Mouse (Mus musculus): ENCODE data around the gene B4galt2. TPM values are rescaled to one million over a fixed set of nuclear protein-coding genes. Genes with fewer than 3 reads are reported as not detected.

The B4galt2 gene
- under 1 TPM in 1 of 2 experiments, not detected in 1; 0.24 TPM for total RNA-seq (2023)

DNA sequence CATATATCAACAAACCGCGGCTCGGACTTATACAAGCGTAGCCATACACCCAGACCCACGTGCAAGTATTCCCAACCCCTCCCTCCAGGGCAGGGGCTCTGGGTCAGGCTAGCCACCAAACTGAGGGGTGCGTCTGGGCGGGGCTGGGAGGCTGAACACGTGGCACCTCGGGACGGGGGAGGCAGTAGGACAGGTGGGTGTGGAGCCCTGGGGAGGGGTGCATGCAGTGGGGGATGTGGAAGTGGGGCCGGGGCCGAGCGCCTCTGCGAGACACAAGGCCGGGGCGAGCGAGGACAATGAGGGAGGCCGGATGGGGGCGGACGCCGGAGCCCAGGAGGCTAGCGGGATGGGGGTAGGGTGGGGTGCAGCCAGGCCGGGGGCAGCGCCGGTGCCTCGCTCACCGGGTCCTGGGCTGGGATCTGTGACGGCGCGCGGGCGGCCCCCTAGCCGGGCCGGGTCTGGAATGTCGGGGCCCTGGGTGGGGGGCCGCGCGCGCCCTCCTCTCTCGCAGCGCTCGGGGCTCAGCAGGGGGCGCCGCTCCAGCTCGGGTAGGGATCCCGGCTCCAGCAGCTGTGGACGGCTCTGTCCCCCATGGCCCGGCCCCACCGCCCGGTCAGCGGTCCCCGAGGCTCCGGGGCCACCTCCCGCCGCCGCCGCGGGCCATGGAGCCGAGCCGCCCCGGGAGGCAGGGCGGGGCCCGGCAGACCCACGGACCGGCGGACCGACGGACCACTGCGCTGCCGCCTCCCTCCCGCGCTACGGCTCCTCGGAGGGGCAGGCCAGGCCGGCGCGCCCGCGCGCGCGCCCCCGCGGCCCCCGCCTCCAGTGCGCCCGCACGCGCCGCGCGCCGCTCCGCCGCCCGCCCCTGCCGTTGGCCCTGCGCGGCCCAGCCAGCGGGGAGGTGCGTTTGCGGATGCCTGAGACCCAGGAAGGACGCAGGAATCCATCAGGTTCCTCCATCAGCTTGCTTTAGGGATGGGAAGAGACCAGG is at the start of gene B4galt2:
B4galt2 (minus strand) TSS at position 787 of the 991 bp plus-strand sequence.

DNA sequence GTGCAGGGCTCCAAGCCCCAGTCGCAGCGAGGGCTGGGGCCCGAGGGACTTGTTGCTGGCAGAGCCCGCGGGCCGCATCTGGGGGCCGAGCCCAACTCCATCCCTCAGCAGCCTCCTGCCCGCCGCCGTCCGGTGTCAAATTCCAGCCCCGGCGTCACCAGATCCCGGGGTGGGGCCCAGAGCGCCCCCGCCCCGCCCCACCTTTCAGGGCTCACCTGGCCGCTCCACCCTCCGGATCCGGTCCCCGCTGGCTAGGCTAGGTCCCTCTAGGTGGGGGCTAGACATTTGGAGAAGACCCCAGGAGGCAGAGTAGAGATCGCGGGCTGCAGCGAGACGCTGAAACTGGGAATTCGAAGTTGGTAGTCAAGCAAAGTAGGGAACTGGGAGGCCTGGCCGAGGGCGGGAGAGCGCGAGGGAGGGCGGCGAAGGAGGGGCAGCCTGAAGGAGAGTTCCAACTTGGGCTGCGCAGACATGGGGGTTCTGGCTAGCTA is 46.1 kb upstream of the B4galt2 start, which contains the start of gene Artn:
Artn (minus strand) TSS at position 373 of the 491 bp plus-strand sequence.

DNA sequence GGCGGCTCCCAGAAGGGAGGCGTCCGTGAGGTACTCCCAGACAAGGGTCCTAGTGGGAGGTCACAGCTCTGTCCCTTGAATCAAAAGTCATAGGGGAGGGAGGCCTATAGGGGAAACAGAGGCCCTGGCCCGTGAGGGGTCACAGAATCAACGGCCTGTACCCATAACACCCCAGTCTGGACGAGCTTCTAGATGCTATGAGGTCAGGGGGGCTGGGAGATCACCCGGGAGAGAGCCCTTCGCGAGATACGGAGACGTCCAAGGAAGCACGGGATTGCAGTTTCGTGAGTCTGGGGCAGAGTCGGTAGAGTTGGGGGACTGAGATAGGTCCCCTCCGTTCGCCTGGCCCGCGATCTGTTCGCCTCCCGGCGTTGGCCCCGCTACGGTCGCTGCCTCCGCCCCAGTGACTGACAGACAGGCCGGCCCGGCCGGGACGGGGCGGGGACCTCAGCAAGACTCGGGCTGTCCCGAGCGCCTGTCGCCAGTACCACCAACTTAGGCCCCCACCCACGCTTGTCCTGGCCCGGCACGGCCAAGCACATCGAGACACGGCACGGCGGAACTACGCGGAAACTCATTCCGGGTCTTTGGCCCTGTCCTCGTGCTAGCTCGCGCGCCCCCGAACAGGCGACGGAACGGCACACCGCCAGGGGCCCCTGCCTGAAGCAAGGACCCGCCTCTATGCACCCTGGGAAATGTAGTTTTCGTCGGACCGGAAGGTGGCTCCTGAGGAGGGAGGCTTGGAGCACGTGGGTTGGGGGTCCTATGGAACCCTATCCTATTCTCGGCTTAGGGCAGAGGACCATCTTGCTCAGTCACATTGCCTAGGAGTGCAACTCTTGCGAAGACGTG is 31.5 kb upstream of the B4galt2 start, which contains the start of gene Ipo13:
Ipo13 (minus strand) TSS at position 409 of the 852 bp plus-strand sequence.

DNA sequence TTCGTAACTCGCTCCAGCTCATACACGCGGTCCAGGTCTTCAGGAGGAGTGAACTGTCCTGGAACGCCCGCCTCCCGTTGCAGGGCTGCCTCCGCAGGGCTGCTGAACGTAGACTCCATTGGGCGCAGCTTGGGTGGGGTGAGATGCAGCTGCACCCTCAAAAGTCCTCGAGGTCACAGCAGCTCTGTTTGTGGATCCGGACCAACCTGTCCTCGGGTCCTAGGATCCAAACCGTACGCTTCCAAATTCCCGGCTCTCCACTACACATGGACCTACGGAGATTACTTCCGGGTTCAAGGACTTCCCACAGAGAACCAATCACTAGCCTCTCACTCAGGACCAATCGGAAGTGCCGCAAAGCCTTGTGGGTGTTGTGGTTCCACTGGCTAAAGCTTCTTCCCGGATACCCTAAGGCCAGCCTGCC is 8.5 kb upstream of the B4galt2 start, which contains the start of gene Dph2:
Dph2 (minus strand) TSS at position 295 of the 424 bp plus-strand sequence.

DNA sequence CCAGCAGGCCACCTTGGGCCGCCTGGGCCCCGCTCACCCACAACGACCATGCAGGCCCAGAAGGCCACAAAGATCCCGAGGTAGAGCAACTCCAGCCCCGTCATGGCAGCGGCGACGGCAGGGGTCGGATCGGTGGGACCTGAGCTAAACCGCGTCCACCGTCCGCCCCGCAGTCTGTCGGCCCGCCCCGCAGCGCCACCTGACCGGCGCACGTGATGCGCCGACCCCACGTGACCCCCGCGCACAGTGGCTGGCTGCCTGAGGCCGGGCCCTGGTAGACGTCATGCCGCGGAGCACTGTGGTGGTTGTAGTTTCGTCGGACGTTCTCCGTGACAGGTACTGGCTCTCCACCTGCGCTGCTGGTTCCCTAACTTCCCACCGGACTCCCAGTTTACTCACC is 3.8 kb upstream of the B4galt2 start, which contains the start of gene Atp6v0b:
Atp6v0b (minus strand) TSS at position 201 of the 400 bp plus-strand sequence.

DNA sequence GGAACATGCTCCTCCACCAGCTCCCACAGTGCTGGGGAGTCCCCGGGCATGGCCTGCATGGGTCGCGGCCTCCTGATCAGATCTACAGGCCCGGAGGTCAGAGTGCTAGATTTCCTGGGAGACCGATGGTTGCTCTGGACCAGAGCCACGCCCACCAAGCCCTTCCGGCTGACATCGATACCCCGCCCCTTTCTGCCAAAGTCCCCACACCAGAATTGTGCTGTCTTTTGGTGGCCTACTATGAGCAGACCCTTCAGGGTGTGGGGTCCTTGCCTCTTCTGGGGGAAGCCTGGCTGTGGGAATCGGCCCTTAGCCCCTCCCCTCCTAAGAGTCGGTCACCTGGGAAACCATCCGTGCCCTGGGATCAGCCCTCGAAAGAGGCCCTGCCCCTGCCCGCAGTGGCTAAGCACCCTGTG is 10.8 kb downstream of the B4galt2 start, which contains the start of gene Ccdc24:
Ccdc24 (minus strand) TSS at position 87 of the 416 bp plus-strand sequence.

DNA sequence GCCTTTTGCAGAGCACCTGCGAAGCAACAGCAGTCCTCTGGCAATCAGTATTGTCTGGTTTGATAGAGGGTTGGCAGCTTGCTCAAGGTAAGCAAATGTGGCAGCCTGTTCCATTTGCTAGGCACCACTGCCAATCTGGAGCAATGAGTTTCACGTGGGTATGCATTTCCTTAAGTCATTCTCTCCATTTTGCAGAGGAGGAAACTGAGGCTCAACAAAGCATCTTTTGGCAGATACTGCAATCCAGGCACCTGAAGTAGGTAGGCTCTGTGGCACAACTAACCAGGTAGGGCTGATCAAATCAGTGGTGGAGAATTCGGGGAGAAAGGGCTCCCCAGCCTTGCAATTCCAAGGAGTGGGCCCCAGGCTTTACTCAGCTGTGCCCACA is 48.8 kb downstream of the B4galt2 start, which contains the start of gene Slc6a9:
Slc6a9 (plus strand) TSS at position 50 of the 388 bp plus-strand sequence.

Other genes starting within 250 kb of the B4galt2 start
- 10 to 100 TPM; 16.8 to 17.0 TPM for gene Dmap1, start 201.2 kb downstream of the B4galt2 start, total RNA-seq (2023)
- not detected for gene Gm12845, start 159.1 kb downstream of the B4galt2 start, total RNA-seq (2023)
- not detected for gene Klf17, start 117.8 kb downstream of the B4galt2 start, total RNA-seq (2023)
- gene Slc6a9, start 49.0 kb downstream of the B4galt2 start, total RNA-seq (2023), result 1 to 10 TPM; 5.5 to 8.0 TPM
- gene Ccdc24, start 10.9 kb downstream of the B4galt2 start, total RNA-seq (2023), result not detected
- gene Atp6v0b, start 3.8 kb upstream of the B4galt2 start, total RNA-seq (2023), result 100 to 1,000 TPM; 305 to 310 TPM
- gene Dph2, start 8.5 kb upstream of the B4galt2 start, total RNA-seq (2023), result 1 to 10 TPM; 4.0 to 4.7 TPM
- gene Ipo13, start 31.5 kb upstream of the B4galt2 start, total RNA-seq (2023), result 10 to 100 TPM; 20.8 to 23.8 TPM
- gene Artn, start 46.3 kb upstream of the B4galt2 start, total RNA-seq (2023), result not detected